Mouse (Mus musculus): ENCODE results near the gene Ccdc117. TPM values are rescaled to one million over a fixed set of nuclear protein-coding genes. Genes with fewer than 3 reads are reported as not detected.
"Not testable (repeated sequence)": the region's sequence is repeated elsewhere in the genome, so short reads cannot be mapped to it uniquely, and the experiment has no call there.

Gene Ccdc117
- total RNA-seq, 2 experiments from 2014 or later, result 11.2 to 14.6 TPM

DNA sequence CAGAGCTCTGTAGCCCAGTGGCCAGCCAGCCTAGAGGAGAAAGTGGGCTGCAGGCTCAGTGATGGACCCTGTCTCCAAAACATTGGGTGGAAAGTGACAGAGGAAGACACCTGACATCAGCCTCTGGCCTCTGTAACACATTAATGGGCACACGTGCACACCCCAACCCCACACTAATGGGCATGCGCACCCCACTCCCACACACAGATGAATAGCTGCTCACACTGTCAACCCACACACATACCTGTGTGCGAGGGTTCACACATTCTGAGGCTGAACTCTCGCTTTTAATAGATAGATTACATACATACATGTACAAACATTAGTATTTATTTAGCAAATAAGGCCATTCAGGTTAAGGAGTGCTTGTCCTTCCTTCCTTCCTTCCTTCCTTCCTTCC is 27.9 kb downstream of the Ccdc117 start:
- DNase-seq (ENCODE audit: low spot score in 2 of 2), result no peak
- intact Hi-C loops (cut with DNase I), result no loop called here

DNA sequence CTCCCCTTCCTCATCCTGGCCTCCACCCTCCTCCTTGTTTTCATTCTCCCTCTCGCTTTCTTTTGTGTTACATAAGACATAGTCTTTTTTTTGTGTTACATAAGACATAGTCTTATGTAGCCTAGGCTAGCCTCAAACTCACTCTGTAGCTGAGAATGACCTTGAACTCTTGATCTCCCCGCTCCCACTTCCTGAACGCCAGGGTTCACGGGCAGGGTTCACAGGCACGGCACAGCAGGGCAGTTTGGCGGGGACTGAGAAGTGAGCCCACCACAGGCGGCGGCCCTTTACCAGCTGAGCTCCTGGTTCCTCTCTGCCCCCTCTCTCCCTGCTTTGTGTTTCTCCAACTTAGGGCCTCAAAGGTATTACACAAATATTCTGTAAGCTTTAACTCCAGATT is 29.0 kb downstream of the Ccdc117 start:
- intact Hi-C loops (cut with DNase I), result no loop called here

DNA sequence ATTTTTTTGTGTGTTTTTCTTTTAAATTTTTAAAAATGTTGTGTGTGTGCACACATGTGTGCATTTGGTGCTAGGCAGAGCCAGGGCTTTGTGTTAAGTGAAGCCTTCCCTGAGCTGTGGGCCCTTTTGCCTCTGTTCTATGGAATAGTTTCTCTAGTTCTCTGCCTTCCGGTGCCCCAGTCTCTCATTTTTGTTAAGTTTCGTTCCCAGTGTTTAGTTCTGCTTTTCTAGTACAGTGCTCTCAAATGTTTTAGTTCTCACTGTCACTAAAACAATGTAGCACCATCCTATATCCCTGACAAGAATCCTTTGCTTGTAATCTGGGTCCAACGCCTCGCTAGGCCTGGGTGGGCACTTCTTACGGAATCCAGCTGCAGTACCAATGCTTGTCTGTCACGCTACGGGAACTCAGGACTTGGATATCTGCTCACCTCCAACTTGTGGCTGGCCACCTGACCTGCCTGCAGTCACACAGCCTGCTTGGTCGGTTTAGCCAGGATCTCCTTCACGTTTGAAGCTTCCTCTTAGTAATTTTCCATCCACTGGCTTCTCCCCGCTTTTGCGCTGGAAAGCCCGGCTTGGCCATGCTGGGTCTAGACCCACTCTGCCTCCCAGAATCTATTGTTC is 29.8 kb downstream of the Ccdc117 start:
- intact Hi-C loops (cut with DNase I), result no loop called here
- DNase-seq (ENCODE audit: low spot score in 2 of 2), result no peak

More for the DNA sequence above, 29.0 kb downstream of the Ccdc117 start:
- no peak for DNase-seq (ENCODE audit: low spot score in 2 of 2)

DNA sequence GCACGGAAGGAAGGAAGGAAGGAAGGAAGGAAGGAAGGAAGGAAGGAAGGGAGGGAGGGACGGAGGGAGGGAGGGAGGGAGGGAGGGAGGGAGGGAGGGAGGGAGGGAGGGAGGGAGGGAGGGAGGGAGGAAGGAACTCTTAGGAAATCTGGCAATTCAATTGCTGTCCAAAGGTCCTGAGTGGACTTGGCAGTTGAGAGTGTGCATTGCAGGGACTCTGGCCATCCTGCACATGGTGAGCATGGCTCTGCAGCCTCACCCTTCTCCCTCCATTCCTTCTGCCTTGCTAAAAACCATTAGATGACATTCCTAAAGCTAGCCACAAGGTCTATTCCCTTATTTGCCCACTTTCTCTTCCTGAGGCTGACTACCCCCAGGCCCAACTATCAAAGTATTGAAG is 31.3 kb downstream of the Ccdc117 start:
- DNase-seq (ENCODE audit: low spot score in 2 of 2); intact Hi-C loops (cut with DNase I): not testable (repeated sequence)

DNA sequence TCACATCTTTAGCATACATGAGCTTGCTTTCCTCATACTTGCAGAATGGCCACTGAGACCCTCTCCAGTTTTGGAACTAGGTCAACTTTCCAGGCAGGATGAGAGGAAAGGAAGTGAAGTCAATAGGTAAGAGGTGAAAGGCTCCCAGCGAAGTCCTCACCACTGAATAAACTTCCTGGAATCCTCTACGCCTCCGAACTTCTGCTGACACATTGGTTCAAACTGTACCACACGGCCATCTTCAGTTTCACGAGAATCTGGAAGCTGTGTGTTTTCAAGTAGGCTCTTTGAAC is 31.9 kb downstream of the Ccdc117 start:
- intact Hi-C loops (cut with DNase I), result no loop called here
- no peak for DNase-seq (ENCODE audit: low spot score in 2 of 2)

DNA sequence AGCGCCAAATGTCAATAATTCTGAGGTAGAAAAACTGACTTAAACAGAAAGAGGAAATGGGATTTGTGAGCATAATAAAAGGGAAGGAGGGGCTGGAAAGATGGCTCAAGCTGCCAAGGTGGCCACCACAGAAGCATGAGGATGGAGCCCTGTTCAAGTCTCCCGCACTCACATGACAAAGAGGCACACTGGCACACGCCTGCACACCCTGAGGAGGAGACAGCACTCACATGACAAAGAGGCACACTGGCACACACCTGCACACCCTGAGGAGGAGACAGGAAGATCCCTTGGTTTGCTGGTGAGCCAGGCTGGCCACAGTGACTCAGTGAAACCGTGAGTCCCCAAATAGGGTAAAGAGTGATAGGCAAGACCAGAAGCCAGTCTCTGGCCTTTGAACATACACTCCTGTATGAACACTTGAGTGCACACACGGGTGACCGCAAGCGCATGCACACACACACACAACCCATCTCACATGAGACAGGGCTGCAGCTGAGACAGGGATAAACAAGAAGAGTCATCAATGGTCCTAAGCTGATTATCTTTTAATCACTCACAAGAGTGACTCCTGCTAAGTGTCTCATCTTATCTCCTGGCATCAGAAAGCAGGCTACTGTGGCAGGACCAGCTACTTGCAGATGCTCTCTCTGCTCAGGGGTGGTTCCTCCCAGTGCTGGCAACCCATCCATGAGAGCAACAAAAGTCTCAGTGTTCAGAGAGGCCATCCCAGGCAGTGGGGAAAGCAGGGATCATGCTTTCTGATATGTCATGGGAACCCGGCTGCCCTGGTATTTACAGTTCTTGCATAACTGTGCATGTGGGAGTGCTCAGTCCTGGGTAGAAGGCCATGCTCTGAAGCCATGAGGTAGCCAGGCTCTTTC is 32.5 kb downstream of the Ccdc117 start:
- intact Hi-C loops (cut with DNase I), result no loop called here
- no peak for DNase-seq (ENCODE audit: low spot score in 2 of 2)

DNA sequence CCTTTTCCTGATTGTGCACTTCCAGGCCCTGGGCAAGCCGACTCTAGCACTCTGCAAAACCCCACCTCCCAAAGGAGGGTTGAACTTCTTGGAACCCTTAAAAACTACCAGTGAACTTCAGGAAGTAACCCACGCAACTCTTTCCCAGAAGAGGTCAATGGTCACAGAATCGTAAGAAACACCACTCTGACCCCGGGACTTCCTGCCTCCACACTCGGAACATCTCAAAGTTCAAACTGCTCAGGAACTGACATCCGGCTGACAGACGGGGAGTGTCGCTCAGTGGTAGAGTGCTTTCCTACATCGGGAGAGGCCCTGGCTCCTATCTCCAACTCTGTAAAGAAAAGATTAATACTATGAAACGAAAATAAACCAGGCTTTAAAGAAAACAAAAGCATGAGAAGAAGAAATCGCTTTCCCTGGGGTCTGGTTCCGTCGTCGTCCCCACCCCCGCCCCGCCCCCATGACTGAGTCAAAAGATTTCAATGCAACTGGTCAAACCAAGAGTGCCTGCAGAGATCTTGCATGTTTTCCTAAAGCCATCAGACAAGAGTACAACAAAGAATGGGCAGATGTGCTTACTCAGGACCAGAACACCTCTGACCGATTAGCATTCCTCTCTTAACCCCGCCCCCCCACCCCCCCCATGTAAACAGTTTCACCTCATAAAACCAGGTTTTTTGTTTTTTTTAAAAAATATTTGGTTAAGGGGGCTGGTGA is 36.0 kb downstream of the Ccdc117 start:
- intact Hi-C loops (cut with DNase I), result no loop called here
- no peak for DNase-seq (ENCODE audit: low spot score in 2 of 2)

DNA sequence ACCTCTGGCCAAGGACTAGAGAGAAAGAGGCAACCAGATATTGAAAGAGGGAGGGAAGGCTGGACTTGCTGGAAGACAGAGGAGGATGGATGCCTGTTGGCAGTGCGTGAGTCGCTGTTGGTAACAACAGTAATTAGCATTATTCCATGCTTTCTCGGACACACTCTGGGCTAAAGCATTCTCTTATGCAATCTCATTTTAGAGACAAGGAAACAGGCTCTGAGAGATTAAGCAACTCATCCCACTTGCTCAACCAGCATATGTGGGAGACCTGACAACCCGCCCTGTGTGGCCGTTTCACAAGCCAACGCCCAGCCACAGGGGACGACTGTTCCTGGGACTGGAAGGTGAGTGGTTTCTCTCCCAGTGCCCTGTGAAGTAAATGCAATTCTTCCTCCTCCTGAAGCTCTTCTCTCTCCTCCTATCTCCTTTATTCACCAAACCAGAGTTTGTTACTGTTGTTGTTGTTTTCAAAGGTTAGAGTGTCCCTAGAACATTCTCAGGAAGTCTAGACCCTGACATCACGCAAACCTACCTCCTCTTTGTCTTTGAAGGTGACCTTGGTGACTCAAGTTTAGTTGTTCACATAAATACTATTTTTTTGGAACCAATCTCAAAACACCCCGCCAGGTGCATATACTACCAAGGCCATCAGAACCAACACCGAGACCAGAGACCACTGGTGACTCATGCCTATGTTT is 39.5 kb downstream of the Ccdc117 start:
- DNase-seq (ENCODE audit: low spot score in 2 of 2), result no peak
- intact Hi-C loops (cut with DNase I), result no loop called here

DNA sequence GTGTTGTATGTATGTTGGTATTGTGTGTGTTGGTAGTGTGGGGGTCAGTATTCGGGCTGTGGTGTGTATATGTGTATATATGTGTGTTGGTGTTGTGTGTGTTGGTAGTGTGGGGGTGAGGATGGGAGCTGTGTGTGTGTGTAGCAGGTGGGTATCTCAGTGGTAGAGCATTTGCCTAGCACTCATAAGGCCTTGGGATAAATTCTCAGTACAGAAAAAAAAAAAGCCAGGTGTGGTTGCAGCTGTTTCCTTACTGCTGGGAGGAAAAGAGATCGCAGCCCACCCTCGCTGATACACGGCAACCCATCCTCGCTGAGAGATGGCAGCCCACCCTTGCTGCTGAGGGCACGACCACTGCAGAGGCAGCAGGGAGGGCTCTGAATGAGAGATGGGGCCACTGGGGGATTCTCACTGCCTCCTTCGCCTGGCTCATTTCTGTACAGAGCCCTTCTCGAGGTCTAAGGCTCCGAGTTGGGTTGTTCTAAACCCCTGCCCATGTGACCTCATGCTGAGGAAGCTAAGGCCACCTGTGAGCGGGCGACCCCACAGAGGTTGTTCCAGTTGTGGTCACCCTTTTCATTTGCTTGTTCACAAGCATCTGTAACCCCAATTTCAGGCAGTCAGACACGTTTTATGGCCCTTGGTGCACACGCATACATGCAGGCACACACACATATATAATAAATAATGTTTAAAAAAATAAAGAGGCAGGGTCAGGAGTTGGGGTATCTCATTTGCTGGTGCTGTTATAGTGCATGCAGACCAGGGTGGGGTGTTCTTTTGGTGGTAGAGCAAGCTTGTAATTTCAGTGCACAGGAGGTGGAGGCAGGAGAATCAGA is 40.9 kb downstream of the Ccdc117 start:
- no peak for DNase-seq (ENCODE audit: low spot score in 2 of 2)
- intact Hi-C loops (cut with DNase I), result no loop called here

DNA sequence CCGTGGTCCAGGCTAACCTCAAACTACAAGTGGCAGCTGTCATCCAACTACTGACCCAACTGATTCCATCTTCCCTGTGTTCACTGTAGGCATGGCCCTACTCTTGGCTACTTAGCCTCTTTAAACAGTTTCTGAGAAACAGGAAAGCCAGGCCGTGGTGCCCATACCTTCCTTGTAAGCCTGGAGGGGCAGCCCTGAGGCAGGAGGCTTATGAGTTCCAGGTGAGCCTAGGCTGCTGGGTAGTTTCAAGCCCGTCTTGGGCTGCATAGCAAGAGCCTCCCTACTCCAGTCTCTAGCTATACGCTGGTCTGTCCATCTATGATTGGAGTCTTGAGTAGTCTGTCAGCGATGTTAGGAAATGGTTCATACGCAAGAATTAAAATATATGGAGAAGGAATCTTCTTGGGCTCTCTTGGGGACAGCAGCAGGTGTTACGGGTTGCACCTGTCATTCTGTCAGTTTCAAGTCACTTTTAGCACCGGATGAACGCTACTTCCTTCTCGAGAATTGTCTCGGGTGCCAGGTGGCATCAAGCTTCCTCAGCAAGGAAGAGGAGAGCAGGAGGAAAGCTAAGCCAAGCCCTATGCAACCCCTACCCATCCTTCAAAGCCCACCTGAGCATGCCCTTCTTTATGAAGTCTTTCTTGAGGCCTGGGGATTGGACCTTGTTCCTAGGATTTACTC is 41.9 kb downstream of the Ccdc117 start:
- intact Hi-C loops (cut with DNase I), result no loop called here
- no peak for DNase-seq (ENCODE audit: low spot score in 2 of 2)

DNA sequence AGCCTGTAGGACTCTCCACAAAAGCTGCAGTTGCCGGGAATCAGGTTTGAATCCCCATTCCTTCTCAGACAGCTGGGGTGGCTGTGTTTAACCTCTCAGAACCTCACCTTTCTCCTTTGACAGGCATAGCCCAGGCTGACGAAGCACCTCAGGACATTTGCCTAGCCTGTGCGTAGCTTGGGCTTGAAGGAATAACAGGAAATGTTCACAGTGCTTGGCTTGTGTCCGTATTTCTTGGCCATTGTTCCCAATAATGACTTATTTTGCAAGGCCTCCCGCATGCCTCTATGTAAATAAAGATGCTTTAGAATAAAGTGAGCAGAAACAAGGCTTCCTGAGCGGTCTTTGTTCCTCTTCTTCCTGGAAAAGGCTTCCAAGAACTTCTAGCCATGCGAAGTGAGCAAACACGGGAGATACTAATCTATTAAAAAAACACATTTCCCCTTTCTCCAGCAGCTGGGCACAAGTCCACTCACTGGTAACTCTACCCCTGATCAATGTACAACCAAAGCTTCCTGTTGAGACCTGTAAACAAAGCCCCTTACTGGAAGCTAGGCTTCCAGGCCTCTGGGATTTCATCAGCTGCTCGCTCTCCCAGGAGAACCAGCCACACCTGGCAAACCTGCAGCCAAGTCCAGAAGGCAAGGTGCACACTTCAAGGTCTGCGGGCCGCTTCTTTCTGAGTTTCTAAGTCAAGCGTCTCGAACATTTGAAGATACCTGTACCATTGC is 42.9 kb downstream of the Ccdc117 start:
- no peak for DNase-seq (ENCODE audit: low spot score in 2 of 2)
- intact Hi-C loops (cut with DNase I), result no loop called here

DNA sequence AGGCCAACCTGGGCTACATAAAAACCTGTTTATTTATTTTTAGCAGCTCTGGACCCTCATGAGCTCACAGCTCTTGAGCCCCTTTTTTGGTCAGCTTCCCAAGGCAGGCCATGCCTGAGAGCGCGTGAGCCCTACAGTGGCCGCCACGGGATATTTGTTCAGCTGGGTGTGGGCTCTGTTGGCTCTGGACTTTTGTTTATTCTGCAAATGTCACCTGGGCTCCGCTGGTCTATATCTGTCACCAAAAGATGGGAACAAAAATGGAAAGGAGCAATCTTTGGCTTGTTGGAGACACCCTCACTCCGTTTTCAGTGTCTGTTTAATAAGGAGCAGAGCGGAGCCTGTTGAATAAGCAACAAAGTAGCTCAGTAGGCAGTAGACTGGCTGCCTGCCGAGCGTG is 43.6 kb downstream of the Ccdc117 start:
- DNase-seq (ENCODE audit: low spot score in 2 of 2), result no peak
- intact Hi-C loops (cut with DNase I), result no loop called here

DNA sequence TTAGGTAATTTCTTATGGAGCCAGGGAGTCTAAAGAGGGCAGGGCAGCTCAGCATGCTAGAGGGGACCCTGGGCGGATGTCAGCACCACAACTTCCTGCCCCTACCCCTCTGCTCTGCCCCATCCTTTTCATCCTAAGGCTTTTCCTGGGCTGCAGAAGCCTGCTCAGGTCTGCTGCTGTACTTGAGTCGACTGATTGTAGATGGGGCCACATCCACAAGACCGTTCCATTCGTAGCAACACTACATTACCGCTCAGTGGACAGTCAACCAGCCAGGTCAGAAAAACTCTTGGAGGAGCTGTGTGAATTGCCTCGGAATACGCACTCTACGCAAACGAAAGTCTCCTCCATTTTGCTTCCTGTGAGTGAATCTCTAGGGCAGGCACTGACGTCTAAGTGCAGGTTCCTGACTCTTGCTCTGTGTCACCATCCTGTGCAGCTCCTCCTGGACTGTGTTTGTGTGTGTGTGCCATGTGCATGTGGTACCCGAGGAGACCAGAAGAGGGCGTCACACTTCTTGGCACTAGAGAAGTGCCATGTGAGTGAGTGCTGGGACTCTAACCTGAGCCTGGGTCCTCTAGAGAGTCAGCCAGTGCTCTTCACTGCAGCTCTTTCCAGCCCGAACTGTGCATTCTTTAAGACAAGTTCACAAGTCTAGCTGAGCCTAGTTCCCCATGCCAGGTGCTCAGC is 45.3 kb downstream of the Ccdc117 start:
- DNase-seq (ENCODE audit: low spot score in 2 of 2), result no peak
- intact Hi-C loops (cut with DNase I), result no loop called here

DNA sequence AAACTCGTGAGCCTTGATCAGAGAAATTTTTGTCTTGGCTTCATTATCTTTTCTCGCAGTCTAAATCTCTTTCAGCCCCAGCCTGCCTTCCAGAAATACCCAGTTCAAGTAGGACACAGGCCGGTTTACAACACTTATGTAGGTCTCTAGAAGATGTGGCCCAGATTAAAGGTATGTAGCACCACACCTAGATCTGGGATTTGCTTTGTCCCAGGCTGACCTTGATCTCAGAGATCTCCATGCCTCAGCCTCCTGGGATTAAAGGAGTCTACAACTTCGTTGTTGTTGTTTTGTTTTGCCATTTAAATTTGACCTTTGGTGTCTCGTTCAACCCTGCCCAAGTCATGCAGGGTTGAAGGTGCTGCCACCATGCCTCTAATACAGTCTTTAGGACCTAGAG is 46.1 kb downstream of the Ccdc117 start:
- DNase-seq (ENCODE audit: low spot score in 2 of 2), result no peak
- intact Hi-C loops (cut with DNase I), result no loop called here

DNA sequence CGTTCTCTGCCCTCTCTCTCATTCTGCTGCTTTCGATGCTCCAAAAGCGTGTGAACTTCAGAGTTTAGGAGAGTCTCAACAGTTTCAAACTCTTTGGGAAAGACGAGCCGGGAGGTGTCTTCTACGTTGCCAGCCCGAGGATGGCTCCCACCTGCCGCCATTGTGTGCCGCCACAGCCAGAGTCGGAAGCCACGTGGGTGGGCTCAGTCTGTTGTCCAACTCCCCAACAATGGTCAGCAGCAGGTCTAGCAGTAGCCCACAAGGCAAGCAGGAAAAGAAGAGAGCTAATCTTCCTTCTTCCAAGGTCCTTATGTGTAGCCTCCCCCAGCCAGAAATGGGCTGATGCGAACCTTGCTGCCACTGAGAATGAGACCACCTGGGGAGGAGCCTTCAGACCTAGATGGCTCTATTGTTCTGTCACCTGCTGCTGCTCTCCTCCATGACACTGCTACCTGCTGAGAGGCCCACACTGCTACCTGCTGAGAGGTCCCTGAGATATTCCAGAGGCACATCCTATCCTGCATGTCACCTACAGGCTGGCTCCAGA is 46.6 kb downstream of the Ccdc117 start:
- DNase-seq (ENCODE audit: low spot score in 2 of 2), result no peak
- intact Hi-C loops (cut with DNase I), result no loop called here

DNA sequence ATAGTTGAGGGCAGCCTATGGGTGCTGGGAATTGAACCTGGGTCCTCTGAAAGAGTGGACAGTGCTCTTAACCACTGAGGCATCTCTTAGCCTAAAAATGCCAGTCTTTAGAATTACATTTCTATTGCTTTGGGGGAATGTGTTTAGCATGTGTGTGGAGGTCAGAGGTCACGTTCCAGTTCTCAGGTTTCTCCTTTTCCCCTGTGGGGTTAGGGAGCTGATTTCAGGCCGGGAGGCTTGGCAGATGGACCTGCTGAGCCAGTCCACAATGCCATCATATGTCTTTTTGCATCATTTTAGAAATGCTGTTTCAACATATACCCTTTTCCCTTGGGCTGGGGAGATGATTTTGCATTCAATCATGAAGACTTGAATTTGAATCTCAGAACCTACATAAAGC is 48.1 kb downstream of the Ccdc117 start:
- intact Hi-C loops (cut with DNase I), result no loop called here
- DNase-seq (ENCODE audit: low spot score in 2 of 2), result no peak

DNA sequence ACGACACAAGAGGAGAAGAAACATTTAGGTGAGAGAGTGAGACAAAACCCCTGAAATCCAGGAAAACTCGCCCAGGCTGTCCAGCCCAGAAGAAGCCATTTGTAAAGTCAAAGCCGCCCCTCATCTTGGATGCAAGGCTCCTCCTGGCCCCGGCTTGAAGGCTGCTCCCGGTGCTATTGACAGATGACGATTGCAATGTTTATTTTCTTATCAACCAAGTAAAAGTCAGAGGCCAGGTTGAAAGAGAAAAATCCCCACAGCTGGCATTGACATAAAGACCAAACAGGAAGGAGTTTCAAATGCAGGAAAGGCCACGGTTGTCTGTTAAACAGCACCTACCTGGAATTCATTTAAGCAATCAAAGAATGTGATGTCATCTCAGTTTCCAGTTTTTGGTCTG is 50.1 kb downstream of the Ccdc117 start:
- DNase-seq (ENCODE audit: low spot score in 2 of 2), result no peak
- intact Hi-C loops (cut with DNase I), result no loop called here
